Mouse (Mus musculus) adrenal gland, postnatal 4 days (tissue): ENCODE results near the gene Tssk4. TPM values are rescaled to one million over a fixed set of nuclear protein-coding genes. Genes with fewer than 3 reads are reported as not detected.

Source experiments
- total RNA-seq, 2 experiments: library from RNA; stranded (reverse); gene quantifications; 2 replicates each; pipeline ENCODE4 v1.2.3; 2021

Gene Tssk4
- total RNA-seq, 2 experiments from 2014 or later = 1.7 to 2.8 TPM

Other genes with a start within 250 kb of the Tssk4 start
- gene Dhrs4, start 171.4 kb upstream of the Tssk4 start, total RNA-seq = 10 to 100 TPM; 82.9 to 85.8 TPM
- 10 to 100 TPM; 19.6 to 25.4 TPM for gene Carmil3, start 159.5 kb upstream of the Tssk4 start, total RNA-seq
- gene Cpne6, start 139.7 kb upstream of the Tssk4 start, total RNA-seq = 1 to 10 TPM in 1 of 2 experiments, under 1 TPM in 1; 0.53 to 1.1 TPM
- gene Nrl, start 125.2 kb upstream of the Tssk4 start, total RNA-seq = not detected
- gene Pck2, start 109.9 kb upstream of the Tssk4 start, total RNA-seq = 10 to 100 TPM; 63.4 to 64.0 TPM
- gene Dcaf11, start 90.2 kb upstream of the Tssk4 start, total RNA-seq = 10 to 100 TPM; 84.6 to 91.6 TPM
- gene A730061H03Rik, start 89.8 kb upstream of the Tssk4 start, total RNA-seq = 1 to 10 TPM; 1.0 to 1.2 TPM
- gene Fitm1, start 74.6 kb upstream of the Tssk4 start, total RNA-seq = 1 to 10 TPM; 6.5 to 10.0 TPM
- gene Psme1, start 72.1 kb upstream of the Tssk4 start, total RNA-seq = 100 to 1,000 TPM; 302 to 310 TPM
- gene Emc9, start 64.9 kb upstream of the Tssk4 start, total RNA-seq = 10 to 100 TPM; 40.9 to 47.0 TPM
- 100 to 1,000 TPM; 336 to 355 TPM for gene Psme2, start 59.1 kb upstream of the Tssk4 start, total RNA-seq
- gene Rnf31, start 58.5 kb upstream of the Tssk4 start, total RNA-seq = 10 to 100 TPM; 35.0 to 40.3 TPM
- gene Irf9, start 46.6 kb upstream of the Tssk4 start, total RNA-seq = 10 to 100 TPM; 19.1 to 19.9 TPM
- 1 to 10 TPM; 8.0 to 8.6 TPM for gene Rec8, start 32.1 kb upstream of the Tssk4 start, total RNA-seq
- 100 to 1,000 TPM in 1 of 2 experiments, 10 to 100 TPM in 1; 96.8 to 108 TPM for gene Ipo4, start 14.2 kb upstream of the Tssk4 start, total RNA-seq
- 1 to 10 TPM; 3.8 to 4.5 TPM for gene Gm49378, start 12.3 kb upstream of the Tssk4 start, total RNA-seq
- 100 to 1,000 TPM in 1 of 2 experiments, 10 to 100 TPM in 1; 98.6 to 102 TPM for gene Tm9sf1, start 6.4 kb upstream of the Tssk4 start, total RNA-seq
- gene Mdp1, start 10.3 kb downstream of the Tssk4 start, total RNA-seq = 10 to 100 TPM; 57.4 to 63.3 TPM
- 10 to 100 TPM; 29.2 to 29.7 TPM for gene Gmpr2, start 21.8 kb downstream of the Tssk4 start, total RNA-seq
- gene Nedd8, start 21.9 kb downstream of the Tssk4 start, total RNA-seq = 100 to 1,000 TPM; 316 to 337 TPM
- 10 to 100 TPM; 33.0 to 33.2 TPM for gene Tinf2, start 31.6 kb downstream of the Tssk4 start, total RNA-seq
- gene Tgm1, start 63.7 kb downstream of the Tssk4 start, total RNA-seq = 1 to 10 TPM; 1.4 to 1.8 TPM
- 10 to 100 TPM; 23.8 to 25.7 TPM for gene Rabggta, start 72.1 kb downstream of the Tssk4 start, total RNA-seq
- gene Dhrs1, start 95.5 kb downstream of the Tssk4 start, total RNA-seq = 10 to 100 TPM; 74.1 to 77.7 TPM
- gene Nop9, start 95.5 kb downstream of the Tssk4 start, total RNA-seq = 10 to 100 TPM; 24.5 to 27.1 TPM
- gene Cideb, start 108.3 kb downstream of the Tssk4 start, total RNA-seq = 10 to 100 TPM in 1 of 2 experiments, 1 to 10 TPM in 1; 4.6 to 12.0 TPM
- under 1 TPM; 0.17 to 0.34 TPM for gene Ltb4r2, start 111.2 kb downstream of the Tssk4 start, total RNA-seq
- 1 to 10 TPM; 1.3 to 2.9 TPM for gene Ltb4r1, start 115.8 kb downstream of the Tssk4 start, total RNA-seq
- gene Adcy4, start 133.9 kb downstream of the Tssk4 start, total RNA-seq = 10 to 100 TPM; 10.4 to 10.9 TPM
- 10 to 100 TPM in 1 of 2 experiments, 1 to 10 TPM in 1; 8.4 to 12.2 TPM for gene Ripk3, start 138.7 kb downstream of the Tssk4 start, total RNA-seq
- gene Nfatc4, start 173.0 kb downstream of the Tssk4 start, total RNA-seq = 10 to 100 TPM; 47.0 to 49.4 TPM
- 10 to 100 TPM; 46.0 to 52.0 TPM for gene Nynrin, start 203.8 kb downstream of the Tssk4 start, total RNA-seq
- under 1 TPM; 0.39 to 0.76 TPM for gene Cbln3, start 234.2 kb downstream of the Tssk4 start, total RNA-seq
- 10 to 100 TPM; 29.7 to 29.9 TPM for gene Khnyn, start 234.8 kb downstream of the Tssk4 start, total RNA-seq